Mouse (Mus musculus) bone marrow macrophage, adult 2 months (primary cell): Measurements from ENCODE around the gene Ino80e. TPM values are rescaled to one million over a fixed set of nuclear protein-coding genes. Genes with fewer than 3 reads are reported as not detected.

Experiments
- H3K27ac ChIP-seq: 2 replicates; pipeline ENCODE4 v1.5.1; 2012; ENCODE audit warnings: low read depth, low read length; ENCODE audit not compliant: insufficient read depth
- H3K4me1 ChIP-seq: 2 replicates; pipeline ENCODE4 v1.6.1; 2012; ENCODE audit warnings: low read length; ENCODE audit not compliant: control insufficient read depth, insufficient read depth
- H3K4me3 ChIP-seq: 2 replicates; pipeline ENCODE4 v1.5.1; 2012; ENCODE audit warnings: mild to moderate bottlenecking, low read length, moderate library complexity; ENCODE audit not compliant: insufficient read depth
- CTCF ChIP-seq: IDR thresholded peaks from 2 replicates; pipeline ENCODE4 v1.5.1; 2012; ENCODE audit warnings: low read depth, mild to moderate bottlenecking, low read length, moderate library complexity
- POLR2A ChIP-seq: IDR thresholded peaks from 2 replicates; pipeline ENCODE4 v1.6.1; 2012; ENCODE audit warnings: mild to moderate bottlenecking, low read depth, low read length, borderline replicate concordance
- polyA plus RNA-seq: library from polyadenylated mRNA; stranded (reverse); fragments of >200 nt; gene quantifications from 2 replicates; pipeline ENCODE4 v1.2.4, GENCODE M21; 2012; ENCODE audit not compliant: missing spikeins, insufficient read depth, insufficient read length

The Ino80e gene
- polyA plus RNA-seq, 1 experiment = 72.6 TPM

- no peak for TF ChIP-seq POLR2A
- TF ChIP-seq CTCF = no peak
- Histone ChIP-seq H3K4me1 (peaks cover 38% of the 10 kb centered on the region), H3K27ac (peak overlapping the region; percentile 28), H3K4me3 (no peak overlapping the region)
These were observed 59.9 kb downstream of the Ino80e start for GRCm38 (mm10) chr7:126802134-126802889.

DNA sequence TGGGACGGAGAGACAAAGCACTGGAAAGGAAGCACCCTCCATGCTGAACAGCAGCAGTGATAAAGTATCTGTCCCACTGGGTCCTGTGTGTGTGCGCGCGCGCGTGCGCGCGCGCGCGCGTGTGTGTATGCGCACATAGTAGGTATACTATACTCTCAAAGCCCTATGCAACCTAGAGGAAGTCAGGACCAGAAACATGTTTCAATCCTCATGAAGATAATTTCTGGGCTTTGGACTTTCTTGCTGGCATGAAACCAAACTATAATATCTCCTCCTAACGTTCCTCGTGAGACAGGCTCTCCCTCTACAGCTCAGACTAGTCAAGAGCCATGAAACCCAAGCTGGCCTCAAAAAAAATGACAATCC is 61.1 kb downstream of the Ino80e start:
- Histone ChIP-seq H3K27ac (no peak overlapping the region), H3K4me3 (no peak overlapping the region), H3K4me1 (peaks cover 38% of the 10 kb centered on the region)

More for the DNA sequence above, 61.1 kb downstream of the Ino80e start:
- TF ChIP-seq CTCF = no peak

Other genes starting within 250 kb of the Ino80e start
- gene Nupr1, start 231.5 kb downstream of the Ino80e start, polyA plus RNA-seq = 34.9 and 41.2 TPM in 2 replicates
- gene Sgf29, start 213.1 kb downstream of the Ino80e start, polyA plus RNA-seq = 28.6 and 31.7 TPM in 2 replicates
- gene Sult1a1, start 185.9 kb downstream of the Ino80e start, polyA plus RNA-seq = 42.3 and 56.8 TPM in 2 replicates
- 62.1 and 63.7 TPM in 2 replicates for gene Bola2, start 167.0 kb downstream of the Ino80e start, polyA plus RNA-seq
- 8.4 and 11.6 TPM in 2 replicates for gene Slx1b, start 166.6 kb downstream of the Ino80e start, polyA plus RNA-seq
- 622 and 668 TPM in 2 replicates for gene Coro1a, start 154.6 kb downstream of the Ino80e start, polyA plus RNA-seq
- gene Mapk3, start 102.8 kb downstream of the Ino80e start, polyA plus RNA-seq = 331 and 390 TPM in 2 replicates
- gene Gdpd3, start 96.0 kb downstream of the Ino80e start, polyA plus RNA-seq = 20.8 and 27.0 TPM in 2 replicates
- 392 and 412 TPM in 2 replicates for gene Ypel3, start 85.4 kb downstream of the Ino80e start, polyA plus RNA-seq
- gene Tbx6, start 80.9 kb downstream of the Ino80e start, polyA plus RNA-seq = 1.9 and 2.8 TPM in 2 replicates
- 153 and 164 TPM in 2 replicates for gene Ppp4c, start 69.9 kb downstream of the Ino80e start, polyA plus RNA-seq
- gene Fam57b, start 64.7 kb downstream of the Ino80e start, polyA plus RNA-seq = 0.74 and 0.85 TPM in 2 replicates
- gene 4930451I11Rik, start 30.7 kb downstream of the Ino80e start, polyA plus RNA-seq = not detected in 2 replicates
- not detected in 2 replicates for gene Doc2a, start 15.0 kb downstream of the Ino80e start, polyA plus RNA-seq
- gene Hirip3, start 405 bp downstream of the Ino80e start, polyA plus RNA-seq = 32.0 and 33.5 TPM in 2 replicates
- 58.5 and 66.8 TPM in 2 replicates for gene Taok2, start 22.3 kb upstream of the Ino80e start, polyA plus RNA-seq
- gene Tmem219, start 60.5 kb upstream of the Ino80e start, polyA plus RNA-seq = 74.2 and 75.9 TPM in 2 replicates
- gene Kctd13, start 66.5 kb upstream of the Ino80e start, polyA plus RNA-seq = 16.2 and 17.5 TPM in 2 replicates
- not detected in 2 replicates for gene Asphd1, start 87.2 kb upstream of the Ino80e start, polyA plus RNA-seq
- 1.6 and 2.6 TPM in 2 replicates for gene Sez6l2, start 88.2 kb upstream of the Ino80e start, polyA plus RNA-seq
- gene Cdipt, start 113.5 kb upstream of the Ino80e start, polyA plus RNA-seq = 112 and 118 TPM in 2 replicates
- 7.3 and 7.4 TPM in 2 replicates for gene Cdiptos, start 113.7 kb upstream of the Ino80e start, polyA plus RNA-seq
- gene Mvp, start 152.2 kb upstream of the Ino80e start, polyA plus RNA-seq = 95.9 and 96.2 TPM in 2 replicates
- gene Pagr1b, start 154.1 kb upstream of the Ino80e start, polyA plus RNA-seq = 9.2 and 17.6 TPM in 2 replicates
- 20.3 and 22.2 TPM in 2 replicates for gene Pagr1a, start 155.0 kb upstream of the Ino80e start, polyA plus RNA-seq
- gene Gm42742, start 158.7 kb upstream of the Ino80e start, polyA plus RNA-seq = 31.3 and 44.3 TPM in 2 replicates
- gene Prrt2, start 158.8 kb upstream of the Ino80e start, polyA plus RNA-seq = 2.8 TPM in 1 of 2 replicates, not detected in the other
- gene Maz, start 164.7 kb upstream of the Ino80e start, polyA plus RNA-seq = 161 and 164 TPM in 2 replicates
- gene Kif22, start 180.1 kb upstream of the Ino80e start, polyA plus RNA-seq = 40.8 and 48.5 TPM in 2 replicates
- gene Zg16, start 225.0 kb upstream of the Ino80e start, polyA plus RNA-seq = not detected in 2 replicates
- gene AI467606, start 229.0 kb upstream of the Ino80e start, polyA plus RNA-seq = 41.2 and 41.4 TPM in 2 replicates